Mouse (Mus musculus) kidney, postnatal 25 days (tissue): Measurements from ENCODE around the gene Sfxn3.
"Not testable (repeated sequence)": the region's sequence is repeated elsewhere in the genome, so short reads cannot be mapped to it uniquely, and the experiment has no call there.

Source experiments
- DNase-seq, 2 experiments: peaks; one replicate each; pipeline ENCODE4 v3.0.0; 2021; ENCODE audit warnings: mixed read lengths in 2 of 2

Sfxn3 gene

GRCm38 (mm10) chr19:45018351-45018831, 28.9 kb upstream of the Sfxn3 start:
- DNase-seq = peak; percentile 35 to 62

- DNase-seq = peak; percentile 70 to 80
These were observed 27.0 kb upstream of the Sfxn3 start for GRCm38 (mm10) chr19:45020348-45020747.

GRCm38 (mm10) chr19:45021362-45021761, 25.9 kb upstream of the Sfxn3 start:
- DNase-seq = peak in 1 of 2 experiments; percentile 35

GRCm38 (mm10) chr19:45023993-45024392, 23.3 kb upstream of the Sfxn3 start:
- DNase-seq = peak in 1 of 2 experiments; percentile 34

GRCm38 (mm10) chr19:45024775-45025174, 22.5 kb upstream of the Sfxn3 start:
- peak in 1 of 2 experiments; percentile 38 for DNase-seq

- DNase-seq = peak in 1 of 2 experiments; percentile 44
These were observed 21.2 kb upstream of the Sfxn3 start for GRCm38 (mm10) chr19:45025937-45026568.

- peak in 1 of 2 experiments; percentile 33 for DNase-seq
These were observed 20.2 kb upstream of the Sfxn3 start for GRCm38 (mm10) chr19:45026958-45027670.

GRCm38 (mm10) chr19:45027848-45028247, 19.5 kb upstream of the Sfxn3 start:
- no peak for DNase-seq

GRCm38 (mm10) chr19:45028746-45029145, 18.6 kb upstream of the Sfxn3 start:
- no peak for DNase-seq

- DNase-seq = no peak
These were observed 17.7 kb upstream of the Sfxn3 start for GRCm38 (mm10) chr19:45029571-45029970.

GRCm38 (mm10) chr19:45030111-45030510, 17.2 kb upstream of the Sfxn3 start:
- peak; percentile 77 to 79 for DNase-seq

- DNase-seq = peak; percentile 87 to 91
These were observed 16.3 kb upstream of the Sfxn3 start for GRCm38 (mm10) chr19:45030746-45031693.

- DNase-seq = peak; percentile 85 to 86
These were observed 15.5 kb upstream of the Sfxn3 start for GRCm38 (mm10) chr19:45031780-45032179.

- peak in 1 of 2 experiments; percentile 56 for DNase-seq
These were observed 14.6 kb upstream of the Sfxn3 start for GRCm38 (mm10) chr19:45032570-45033332.

GRCm38 (mm10) chr19:45036867-45037266, 10.4 kb upstream of the Sfxn3 start:
- DNase-seq = peak; percentile 60 to 63

GRCm38 (mm10) chr19:45038198-45038597, 9.1 kb upstream of the Sfxn3 start:
- not testable (repeated sequence) for DNase-seq

GRCm38 (mm10) chr19:45040214-45040613, 7.1 kb upstream of the Sfxn3 start:
- no peak for DNase-seq

- no peak for DNase-seq
These were observed 2.8 kb upstream of the Sfxn3 start for GRCm38 (mm10) chr19:45044389-45044927.

GRCm38 (mm10) chr19:45045236-45045635, 2.1 kb upstream of the Sfxn3 start:
- no peak for DNase-seq

- DNase-seq = no peak
These were observed 1.7 kb upstream of the Sfxn3 start, which contains the start of gene Pdzd7 for GRCm38 (mm10) chr19:45045651-45046050. Gene Pdzd7, minus strand, starts transcription at chr19:45045717.

- peak; percentile 93 to 96 for DNase-seq
These were observed 581 bp upstream of the Sfxn3 start for GRCm38 (mm10) chr19:45046523-45047321.
